Mouse (Mus musculus) stomach, postnatal 0 days (tissue): Measurements from ENCODE around the gene Dnajc21. TPM values are rescaled to one million over a fixed set of nuclear protein-coding genes. Genes with fewer than 3 reads are reported as not detected.

Source experiments
- ATAC-seq: fragments of 200-750 bp; cut with Nextera tagmentation; 2 replicates; pipeline ENCODE4 v1.8.0; 2017; ENCODE audit not compliant: low FRiP score, low TSS enrichment
- DNase-seq: peaks from one replicate; pipeline ENCODE4 v3.0.0-alpha.2; 2016; ENCODE audit warnings: low spot score
- H3K27ac ChIP-seq: fragments of 300-500 bp; sonication (generic); replicated peaks from 2 replicates; pipeline ENCODE4 v1.5.1; 2014; ENCODE audit warnings: mild to moderate bottlenecking, control low read depth
- H3K27me3 ChIP-seq: fragments of 300-500 bp; sonication (generic); 2 replicates; pipeline ENCODE4 v1.6.1; 2014; ENCODE audit warnings: low read length; ENCODE audit not compliant: control insufficient read depth, insufficient read depth
- H3K36me3 ChIP-seq: fragments of 300-500 bp; sonication (generic); 2 replicates; pipeline ENCODE4 v1.6.1; 2014; ENCODE audit warnings: low read length, mixed read lengths; ENCODE audit not compliant: control insufficient read depth, insufficient read depth
- H3K4me1 ChIP-seq: fragments of 300-500 bp; sonication (generic); replicated peaks from 2 replicates; pipeline ENCODE4 v1.6.1; 2014; ENCODE audit warnings: antibody characterized with exemption; ENCODE audit not compliant: control insufficient read depth, insufficient read depth
- H3K4me2 ChIP-seq: fragments of 300-500 bp; sonication (generic); replicated peaks from 2 replicates; pipeline ENCODE4 v1.6.1; 2014; ENCODE audit warnings: low read depth, mild to moderate bottlenecking, control low read depth, moderate library complexity
- H3K4me3 ChIP-seq: fragments of 300-500 bp; sonication (generic); 2 replicates; pipeline ENCODE4 v1.5.1; 2014; ENCODE audit warnings: low read depth, low read length, control low read depth
- H3K9ac ChIP-seq: fragments of 300-500 bp; sonication (generic); 2 replicates; pipeline ENCODE4 v1.6.1; 2014; ENCODE audit warnings: mild to moderate bottlenecking, low read length, control low read depth, mixed read lengths
- H3K9me3 ChIP-seq: fragments of 300-500 bp; sonication (generic); 2 replicates; pipeline ENCODE4 v1.6.1; 2016; ENCODE audit warnings: low read length; ENCODE audit not compliant: control insufficient read depth
- CTCF ChIP-seq: IDR thresholded peaks from 2 replicates; pipeline ENCODE4 v1.5.1; 2016; ENCODE audit warnings: antibody characterized with exemption, low read depth, mild to moderate bottlenecking, moderate library complexity
- EP300 ChIP-seq: optimal IDR thresholded peaks from 2 replicates; pipeline ENCODE3; 2016; ENCODE audit warnings: antibody characterized with exemption
- WGBS: fragments of 180-500 bp; shearing (Covaris S2); extraction: QIAGEN DNeasy Blood & Tissue Kit; methylation state at CpG from one replicate; pipeline ENCODE4 v1.1.7; 2014; 5-methylcytosine and 5-hydroxymethylcytosine counted together
- polyA plus RNA-seq: library from polyadenylated mRNA; unstranded; fragments of >200 nt; fragmentation: Nextera tagmentation; extraction: Ambion mirVana; gene quantifications from 2 replicates; pipeline ENCODE4 v1.2.1, GENCODE M21; 2015

Dnajc21 gene
- polyA plus RNA-seq, 1 experiment from 2014 or later, result 11.8 TPM

- Histone ChIP-seq H3K27me3 (no peaks in the 10 kb centered on the region), H3K4me2 (no peak overlapping the region), H3K9ac (no peak overlapping the region), H3K4me3 (no peak overlapping the region), H3K27ac (no peak overlapping the region), H3K4me1 (no peaks in the 10 kb centered on the region), H3K36me3 (no peaks in the 10 kb centered on the region; the same call in 1 of the 2 replicates), H3K9me3 (no peaks in the 10 kb centered on the region)
- DNase-seq, result no peak
- no peak for TF ChIP-seq EP300
- no peak for TF ChIP-seq CTCF
- no peak for ATAC-seq
- WGBS, result 65% methylated on average over 1 of the region's 1 CpGs
These were observed 33.4 kb downstream of the Dnajc21 start for GRCm38 (mm10) chr15:10436893-10437292.

- DNase-seq (no peak), ATAC-seq (no peak)
- Histone ChIP-seq H3K4me3 (no peak overlapping the region), H3K9me3 (no peaks in the 10 kb centered on the region), H3K27ac (no peak overlapping the region), H3K27me3 (no peaks in the 10 kb centered on the region), H3K4me1 (no peaks in the 10 kb centered on the region), H3K9ac (no peak overlapping the region), H3K36me3 (no peaks in the 10 kb centered on the region), H3K4me2 (no peak overlapping the region)
- whole genome bisulfite sequencing, result 93% methylated on average over 13 of the region's 13 CpGs
- no peak for TF ChIP-seq EP300
- TF ChIP-seq CTCF, result no peak
These were observed 43.6 kb downstream of the Dnajc21 start for GRCm38 (mm10) chr15:10426545-10427266.

- Histone ChIP-seq H3K4me2 (no peak overlapping the region), H3K27ac (no peak overlapping the region), H3K4me1 (no peaks in the 10 kb centered on the region), H3K9me3 (no peaks in the 10 kb centered on the region), H3K36me3 (no peaks in the 10 kb centered on the region), H3K27me3 (no peaks in the 10 kb centered on the region), H3K9ac (no peak overlapping the region), H3K4me3 (no peak overlapping the region)
- ATAC-seq (no peak), DNase-seq (no peak)
- TF ChIP-seq CTCF, result no peak
- no peak for TF ChIP-seq EP300
- 88% methylated on average over 6 of the region's 6 CpGs for WGBS
These were observed 44.2 kb downstream of the Dnajc21 start for GRCm38 (mm10) chr15:10426124-10426523.

GRCm38 (mm10) chr15:10421785-10422144 lies 48.6 kb downstream of the Dnajc21 start:
- ATAC-seq (no peak), DNase-seq (no peak)
- Histone ChIP-seq H3K27ac (no peak overlapping the region), H3K4me2 (no peak overlapping the region), H3K36me3 (no peaks in the 10 kb centered on the region), H3K9ac (no peak overlapping the region), H3K27me3 (no peaks in the 10 kb centered on the region), H3K9me3 (no peaks in the 10 kb centered on the region), H3K4me1 (no peaks in the 10 kb centered on the region), H3K4me3 (no peak overlapping the region)
- TF ChIP-seq EP300 (no peak), CTCF (no peak)
- WGBS, result 86% methylated on average over 1 of the region's 1 CpGs

GRCm38 (mm10) chr15:10421138-10421784 lies 49.1 kb downstream of the Dnajc21 start:
- Histone ChIP-seq H3K27ac (no peak overlapping the region), H3K36me3 (no peaks in the 10 kb centered on the region), H3K9me3 (no peaks in the 10 kb centered on the region), H3K4me3 (no peak overlapping the region), H3K27me3 (no peaks in the 10 kb centered on the region), H3K4me1 (no peaks in the 10 kb centered on the region), H3K4me2 (no peak overlapping the region), H3K9ac (no peak overlapping the region)
- DNase-seq (no peak), ATAC-seq (no peak)
- TF ChIP-seq CTCF (no peak), EP300 (no peak)
- 34% methylated on average over 7 of the region's 7 CpGs for WGBS

- WGBS, result 94% methylated on average over 6 of the region's 6 CpGs
- Histone ChIP-seq H3K36me3 (no peaks in the 10 kb centered on the region), H3K4me3 (no peak overlapping the region), H3K4me1 (no peaks in the 10 kb centered on the region), H3K9me3 (no peaks in the 10 kb centered on the region), H3K4me2 (no peak overlapping the region), H3K27ac (no peak overlapping the region), H3K9ac (no peak overlapping the region), H3K27me3 (no peaks in the 10 kb centered on the region)
- no peak for DNase-seq
- ATAC-seq, result no peak
- TF ChIP-seq CTCF, result no peak
- TF ChIP-seq EP300, result no peak
These were observed 56.7 kb downstream of the Dnajc21 start for GRCm38 (mm10) chr15:10413656-10414055.
